Mouse (Mus musculus): ENCODE results near the gene Gm11938.

GRCm38 (mm10) chr11:99614796-99615363 is 11.8 kb upstream of the Gm11938 start, which contains the start of gene Krtap2-4:
- TF ChIP-seq ZC3H11A (IDR thresholded peaks at IDR 0.05; ENCODE audit: borderline replicate concordance, low read depth, low read length) (no peak), HCFC1 (IDR thresholded peaks at IDR 0.05; ENCODE audit: borderline replicate concordance, insufficient read depth, low read length) (no peak), ZNF384 (IDR thresholded peaks at IDR 0.05; ENCODE audit: low read depth, low read length) (no peak), CHD2 (IDR thresholded peaks at IDR 0.05; ENCODE audit: low read depth, low read length) (no peak)
